Mouse (Mus musculus): ENCODE measurements around the gene Med16.

DNA sequence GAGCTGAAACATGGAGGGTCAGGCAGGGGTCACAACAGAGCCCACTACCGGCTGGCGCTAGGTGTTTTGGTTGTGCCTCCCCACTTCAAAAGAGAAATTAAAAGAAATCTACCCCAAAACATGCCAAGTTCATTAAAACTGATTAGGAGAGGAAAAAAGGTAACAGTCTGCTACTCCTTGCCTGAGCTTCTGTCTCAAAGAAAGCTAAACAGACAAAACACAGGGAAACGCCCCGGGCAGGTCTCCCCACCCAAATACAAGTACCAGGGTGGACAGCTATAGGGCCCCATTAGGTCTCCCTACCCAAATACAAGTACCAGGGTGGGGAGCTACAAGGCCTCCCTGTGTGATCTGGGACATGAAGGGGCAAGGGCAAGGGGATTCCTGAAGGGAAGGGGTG is 1.8 kb upstream of the Med16 start, which contains the start of gene Gm26602:
- no peak for TF ChIP-seq POLR2A (IDR thresholded peaks at IDR 0.05; ENCODE audit: low read depth, low read length)
- no peak for TF ChIP-seq CTCF (conservative IDR thresholded peaks at IDR 0.05; ENCODE audit: insufficient read depth, insufficient read length, low read depth, low read length)

All from kidney, adult 2 months (tissue).